Mouse (Mus musculus) NIH3T3 (cell line): ENCODE data around the gene Mad2l2.
A peak's percentile ranks its signal among the peaks of the same experiment; 100 is the strongest.
"Not testable (repeated sequence)": the region's sequence is repeated elsewhere in the genome, so short reads cannot be mapped to it uniquely, and the experiment has no call there.

Experiments used
- DNase-seq: peaks from one replicate; pipeline ENCODE4 v3.0.0-alpha.2; 2012; ENCODE audit warnings: low read depth

The Mad2l2 gene

GRCm38 (mm10) chr4:148107621-148108291 is 22.4 kb upstream of the Mad2l2 start:
- DNase-seq: peak; percentile 57

DNA sequence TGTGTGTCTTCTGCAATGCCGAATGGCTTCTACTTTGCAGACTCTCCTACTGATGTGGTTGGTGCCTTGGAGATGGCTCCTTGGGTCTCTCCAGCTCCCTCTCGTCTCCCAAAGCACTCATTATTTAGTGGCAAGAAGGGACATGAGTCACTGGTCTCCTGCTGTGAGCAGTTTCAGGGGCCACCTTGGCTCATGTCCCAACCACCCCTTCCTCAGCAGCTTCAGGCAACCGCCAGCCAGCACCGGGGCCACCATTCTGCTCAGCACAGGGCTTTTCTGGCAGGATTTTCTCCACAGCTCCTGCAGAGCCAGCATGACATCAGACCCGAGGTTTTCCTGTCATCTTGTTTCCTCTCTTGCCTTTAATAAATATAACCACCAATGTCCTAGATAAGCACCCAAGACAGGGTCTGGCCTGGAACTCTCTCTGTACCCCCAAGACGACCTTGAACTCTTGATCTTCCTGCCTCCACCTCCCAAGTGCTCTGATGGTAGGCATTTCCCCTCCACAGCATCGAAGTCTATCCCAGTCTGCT is 21.6 kb upstream of the Mad2l2 start:
- no peak for DNase-seq

- DNase-seq: no peak
Observed at GRCm38 (mm10) chr4:148109215-148109614, 21.0 kb upstream of the Mad2l2 start.

DNA sequence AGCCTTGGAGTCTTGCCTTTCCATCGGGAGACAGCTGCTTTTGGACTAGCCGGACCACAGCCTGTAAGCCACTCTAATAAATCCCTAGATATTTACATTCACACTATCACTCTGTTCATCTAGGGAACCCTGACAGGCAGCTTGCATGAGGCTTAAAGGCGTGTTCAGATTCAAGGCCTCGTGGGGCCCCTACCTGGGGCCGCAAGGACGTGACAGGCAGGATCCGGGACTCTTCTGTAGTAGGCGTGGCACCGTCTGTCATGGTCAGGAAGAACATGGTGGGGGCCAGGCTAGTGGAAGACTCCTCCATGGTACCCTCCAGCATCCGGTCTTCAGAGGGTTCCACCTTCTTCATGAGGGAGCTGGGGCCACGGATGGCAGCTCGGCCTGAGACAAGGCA is 17.7 kb upstream of the Mad2l2 start:
- DNase-seq: no peak

DNA sequence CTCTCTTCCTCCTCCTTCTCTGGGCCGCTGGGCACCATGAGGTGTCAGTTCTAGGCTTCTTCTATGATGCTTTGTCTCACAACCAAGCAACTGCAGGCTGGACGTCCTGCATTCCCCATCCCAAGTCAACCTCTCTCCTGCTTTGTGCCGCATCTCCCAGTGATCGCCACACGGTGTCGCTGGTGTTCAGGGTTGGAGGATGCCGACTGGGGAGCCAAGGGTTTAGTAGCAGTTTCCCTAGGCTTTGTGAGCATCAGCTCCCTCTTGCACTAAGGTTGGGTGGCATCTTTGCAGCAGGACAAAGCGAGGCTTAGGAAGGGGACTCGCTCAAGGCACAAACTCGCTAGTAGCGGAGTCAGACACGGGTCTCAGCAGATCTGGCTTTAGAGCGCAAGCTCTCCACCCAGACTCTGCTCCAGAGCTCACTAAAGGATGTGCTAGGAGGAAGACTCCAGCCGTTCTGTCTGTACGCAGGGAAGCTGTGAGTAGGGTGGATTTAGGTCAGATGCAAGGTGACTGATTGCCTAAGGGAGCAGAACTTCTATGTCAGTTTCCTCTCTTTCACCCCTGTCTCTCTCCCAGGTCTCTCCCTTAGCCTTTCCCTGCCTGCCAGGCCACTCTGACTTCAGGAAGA is 15.3 kb upstream of the Mad2l2 start:
- DNase-seq: peak; percentile 94

DNA sequence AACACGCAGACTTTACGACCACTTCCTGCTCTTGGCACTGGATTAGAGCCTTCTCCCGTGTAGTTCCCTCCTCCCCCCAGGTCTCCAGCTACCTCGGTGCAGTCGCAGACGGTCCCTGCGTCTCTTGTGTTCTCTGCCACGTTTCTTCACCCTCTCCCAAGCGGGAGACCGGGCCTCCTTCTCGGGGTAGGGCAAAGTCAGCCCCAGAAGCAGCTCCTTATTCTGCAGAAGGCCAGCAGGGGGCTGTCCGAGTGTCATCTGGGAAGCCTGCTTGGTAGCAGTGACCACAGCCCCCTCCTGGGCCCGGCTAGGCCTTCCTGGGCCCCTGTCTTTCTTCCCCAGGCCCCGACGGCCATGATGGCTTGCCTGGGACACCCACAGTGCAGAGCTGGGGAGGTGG is 14.7 kb upstream of the Mad2l2 start:
- peak; percentile 80 for DNase-seq

DNA sequence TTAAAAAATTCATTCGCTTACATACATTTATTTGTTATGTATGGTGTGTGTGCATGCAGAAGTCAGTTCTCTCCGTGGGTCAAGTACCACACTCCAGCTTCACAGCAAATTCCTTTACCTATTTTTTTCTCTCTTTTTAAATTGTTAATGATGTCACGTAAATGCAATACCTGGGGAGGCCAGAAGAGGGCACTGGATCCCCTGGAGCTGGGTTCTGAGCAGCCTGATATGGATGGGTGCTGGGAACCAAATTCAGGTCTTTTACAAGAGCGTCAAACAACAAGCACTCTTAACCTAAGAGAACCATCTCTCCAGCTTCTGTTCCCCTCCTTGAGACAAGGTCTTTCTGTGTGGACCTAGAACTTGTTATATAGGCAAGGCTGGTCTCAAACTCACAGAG is 13.5 kb upstream of the Mad2l2 start:
- DNase-seq: peak; percentile 28

- DNase-seq: no peak
Observed at GRCm38 (mm10) chr4:148117392-148117791, 12.8 kb upstream of the Mad2l2 start.

- not testable (repeated sequence) for DNase-seq
Observed at GRCm38 (mm10) chr4:148119578-148119977, 10.6 kb upstream of the Mad2l2 start.

DNA sequence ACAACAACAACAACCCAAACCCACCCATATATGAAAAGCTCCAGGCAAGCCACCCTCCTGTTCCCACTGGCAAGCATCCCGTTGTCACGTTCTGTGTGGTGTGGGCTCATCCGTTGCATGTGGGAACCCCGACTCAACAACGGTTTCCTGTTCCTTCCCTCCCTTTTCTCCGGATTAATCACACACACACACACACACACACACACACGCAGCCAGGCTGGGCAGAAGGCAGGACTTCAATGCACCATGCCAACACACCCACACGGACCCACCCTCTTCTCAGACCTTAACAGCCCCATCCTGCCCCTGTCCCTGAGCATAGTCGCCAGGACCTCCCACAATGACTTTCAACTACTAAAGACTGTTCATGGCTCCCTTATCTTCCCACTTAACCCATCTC is 9.6 kb upstream of the Mad2l2 start:
- no peak for DNase-seq

- DNase-seq: no peak
Observed at GRCm38 (mm10) chr4:148121362-148121761, 8.8 kb upstream of the Mad2l2 start.

GRCm38 (mm10) chr4:148121982-148122693 is 8.0 kb upstream of the Mad2l2 start:
- DNase-seq: no peak

DNA sequence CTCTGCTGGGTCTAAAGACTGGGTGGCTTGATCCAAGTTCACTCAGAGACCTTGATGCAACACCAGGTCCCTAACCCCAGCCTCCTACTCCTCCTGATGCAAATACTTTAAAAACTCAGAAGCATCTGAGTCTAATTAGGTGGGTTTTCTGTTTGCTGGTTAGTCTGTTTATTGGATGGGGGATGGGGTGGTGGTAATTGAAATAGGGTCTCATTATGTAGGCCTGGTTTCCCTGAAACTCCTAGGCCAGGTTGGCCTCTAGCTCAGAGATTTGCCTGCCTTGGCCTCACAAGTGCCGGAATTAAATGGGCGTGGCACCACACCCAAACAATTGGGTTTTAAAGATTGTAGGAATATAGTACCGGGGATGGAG is 7.5 kb upstream of the Mad2l2 start:
- no peak for DNase-seq

GRCm38 (mm10) chr4:148128241-148128640 is 1.9 kb upstream of the Mad2l2 start:
- no peak for DNase-seq

DNA sequence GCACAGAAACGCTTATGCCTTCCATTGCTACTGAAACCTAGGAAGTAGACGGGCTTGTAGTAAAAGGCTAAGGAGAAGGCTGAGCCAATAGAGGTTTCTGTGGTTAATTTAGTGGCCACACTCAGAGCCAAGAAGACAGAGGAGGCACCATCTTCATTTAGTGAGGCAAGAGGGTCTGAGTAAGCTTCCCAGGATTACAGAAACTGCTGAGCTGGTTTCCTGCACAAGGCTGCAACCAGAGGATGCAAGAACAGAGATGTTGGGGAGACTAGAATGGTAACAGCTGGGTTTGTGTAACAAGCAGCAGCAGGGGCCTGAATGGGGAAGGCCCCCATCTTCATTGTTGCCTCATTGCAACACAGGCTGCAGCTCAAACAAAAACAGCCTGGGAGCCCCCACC is 1.5 kb upstream of the Mad2l2 start:
- DNase-seq: no peak

DNA sequence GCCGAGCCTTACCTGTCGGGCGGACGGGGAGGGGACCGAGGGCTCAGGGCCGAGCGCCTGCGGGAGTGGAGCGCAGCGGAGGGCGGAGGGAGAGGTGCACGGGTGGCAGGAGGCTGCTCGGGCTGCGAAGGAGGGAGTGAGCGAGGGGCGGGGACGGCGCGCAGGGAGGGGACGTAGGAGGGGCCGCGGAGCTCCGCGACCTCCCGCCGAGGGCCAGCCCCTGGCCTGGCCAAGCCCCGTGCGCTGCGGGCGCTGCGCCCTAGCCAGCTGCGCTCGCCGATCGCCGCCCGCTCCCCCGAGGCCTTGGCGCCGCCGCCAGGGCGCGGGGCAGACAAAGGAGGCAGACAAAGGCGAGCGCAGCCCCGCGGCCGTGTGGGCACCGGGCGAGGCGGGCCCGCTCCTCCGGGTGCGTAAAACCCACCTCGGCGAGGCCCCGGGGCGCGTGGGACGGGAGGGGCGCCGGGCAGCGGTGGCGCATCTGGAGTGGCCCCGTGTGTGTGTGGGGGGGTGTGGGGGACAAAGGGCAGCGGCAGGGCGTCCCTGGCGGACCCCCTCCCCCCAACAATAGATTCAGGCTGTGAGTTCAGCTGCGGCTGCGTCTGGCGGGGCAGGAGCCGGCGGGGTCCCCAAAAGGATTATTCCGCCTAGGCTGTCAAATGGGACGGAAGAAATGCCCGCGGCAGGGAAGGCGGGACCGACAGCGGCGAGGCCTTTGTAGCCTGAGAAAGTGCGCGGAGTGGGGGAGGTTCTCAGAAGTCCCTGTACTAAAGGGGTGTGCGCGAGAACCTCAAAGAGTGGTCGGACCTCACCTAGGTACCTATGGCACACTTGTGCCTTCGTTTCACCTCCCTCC is 603 bp downstream of the Mad2l2 start, which contains the start of gene Draxin:
Gene Draxin (minus strand): TSS at position 138 of the 853 bp plus-strand sequence.
- no peak for DNase-seq

DNA sequence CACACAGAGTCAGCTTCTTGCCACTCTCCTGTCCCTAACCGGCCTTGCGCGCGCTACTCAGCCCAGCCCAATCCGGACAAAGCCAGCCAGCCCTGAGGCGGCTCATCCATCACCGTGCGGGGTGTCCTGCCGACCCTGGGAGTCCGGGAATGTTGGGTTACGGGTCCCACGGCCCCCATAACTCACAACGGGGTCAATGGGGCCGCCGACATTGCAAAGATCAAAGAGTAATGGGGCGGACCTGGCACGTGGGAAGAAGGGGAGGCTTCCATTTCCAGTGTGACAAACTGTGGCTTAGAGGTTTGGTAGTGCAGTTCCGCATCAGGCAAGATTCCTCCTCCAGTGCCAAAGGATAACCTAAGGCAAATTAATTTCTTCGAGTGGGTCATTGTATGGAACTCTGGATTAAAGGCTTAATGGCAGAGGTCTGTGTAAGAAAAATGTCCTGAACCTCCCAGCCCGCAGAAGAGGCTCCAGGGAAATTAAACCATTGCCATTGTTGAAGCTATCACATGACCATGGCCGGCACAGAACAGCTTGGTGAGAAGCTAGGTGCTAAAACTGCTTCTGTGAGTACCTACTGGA is 1.4 kb downstream of the Mad2l2 start:
- DNase-seq: no peak

DNA sequence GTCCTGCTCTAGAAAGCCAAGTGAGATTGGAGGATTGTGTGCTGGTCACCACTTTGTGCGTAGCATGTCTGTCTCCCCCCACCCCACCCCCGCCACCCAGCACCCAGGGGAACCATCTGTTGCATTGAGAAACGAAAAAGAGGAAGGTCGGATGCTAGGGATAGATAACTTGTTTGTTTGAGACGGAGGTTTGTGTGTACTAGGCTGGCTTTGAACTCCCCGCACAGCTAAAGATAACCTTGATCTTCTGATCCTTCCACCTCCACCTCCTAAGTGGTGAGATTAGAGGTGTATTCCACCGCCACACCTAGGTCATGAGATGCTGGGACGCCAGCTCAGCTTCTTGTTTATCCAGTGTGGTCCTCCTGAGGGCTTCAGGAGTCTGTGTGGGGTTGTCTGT is 4.8 kb downstream of the Mad2l2 start:
- DNase-seq: no peak

- DNase-seq: no peak
Observed at GRCm38 (mm10) chr4:148137503-148137902, 7.3 kb downstream of the Mad2l2 start.

DNA sequence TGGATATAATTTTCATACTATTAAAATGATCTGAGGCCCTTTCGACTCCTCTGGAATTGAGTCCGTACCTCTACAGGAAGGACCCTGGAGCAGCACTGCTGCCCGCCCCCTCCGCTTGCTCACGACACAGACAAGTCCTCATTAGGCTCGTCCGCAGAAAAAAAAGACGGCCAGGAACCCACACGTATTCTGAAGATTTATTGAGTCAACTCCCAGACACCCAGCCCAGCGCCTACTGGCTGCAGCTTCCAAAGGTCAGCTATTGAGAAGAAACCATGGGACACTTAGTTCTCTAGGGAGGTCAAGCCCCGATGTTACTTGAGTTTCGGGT is 9.5 kb downstream of the Mad2l2 start:
- no peak for DNase-seq

GRCm38 (mm10) chr4:148140098-148141011 is 10.2 kb downstream of the Mad2l2 start:
- DNase-seq: peak; percentile 90
